ENCODE assay signal across 16 mouse cellular contexts in the genomic region with DNA sequence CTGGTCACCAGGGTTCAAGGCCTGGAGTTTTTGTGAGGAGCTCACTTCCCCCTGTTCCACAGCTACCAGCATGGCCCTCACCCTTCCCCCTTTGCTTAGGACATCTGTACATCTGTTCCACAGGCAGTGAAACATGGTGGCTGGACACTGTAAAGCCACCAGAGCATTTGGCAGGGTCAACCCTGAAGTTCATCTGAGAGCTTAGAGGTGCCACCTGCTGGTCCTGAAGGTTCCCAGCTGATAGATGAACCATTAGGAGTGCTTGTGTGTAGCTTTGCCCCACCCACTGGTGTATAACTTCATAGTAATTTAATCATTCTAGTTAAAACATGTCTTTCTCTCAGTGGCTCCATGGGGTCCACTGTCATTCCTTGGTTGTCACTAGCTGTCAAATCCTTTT.
A peak's percentile ranks its signal among the peaks of the same experiment; 100 is the strongest.
DNase-seq lines count a peak whose midpoint lies in the region; ATAC-seq and TF ChIP-seq lines count a peak whose summit lies in the region.
"Had no signal": no experiment of that assay in that cellular context is flagged by ENCODE, and none has a peak within 500 bp of the region (broad histone marks: within the 10 kb centered on the region; RNA-seq: fewer than 3 reads in every experiment).

No protein-coding gene starts in this region.

- no peak overlapping the region for H3K27ac ChIP-seq in gastrocnemius, adult 2 months
- H3K27ac ChIP-seq in kidney, adult 2 months (ENCODE audit: insufficient read depth, low read depth, low read length) = no peak overlapping the region
- H3K27ac ChIP-seq in kidney, embryonic 15.5 days = no peak overlapping the region
- H3K27ac ChIP-seq in kidney, postnatal 0 days = no peak overlapping the region
- H3K27ac ChIP-seq: embryonic facial prominence, embryonic 12.5 days; hindbrain, embryonic 15.5 days; liver, embryonic 13.5 days; midbrain, embryonic 15.5 days; stomach, embryonic 15.5 days had no signal

- intact Hi-C loops in gastrocnemius, adult 2 months (cut with DNase I) = no loop called here

- H3K36me3 ChIP-seq in kidney, adult 2 months (ENCODE audit: control insufficient read depth, insufficient read depth, low read length) = no peaks in the 10 kb centered on the region
- H3K36me3 ChIP-seq in kidney, embryonic 15.5 days = no peaks in the 10 kb centered on the region
- no peaks in the 10 kb centered on the region for H3K36me3 ChIP-seq in kidney, postnatal 0 days (ENCODE audit: insufficient read depth, low read length)
- H3K36me3 ChIP-seq: embryonic facial prominence, embryonic 12.5 days; hindbrain, embryonic 15.5 days; liver, embryonic 13.5 days; midbrain, embryonic 15.5 days; stomach, embryonic 15.5 days had no signal

- ATAC-seq in kidney, embryonic 15.5 days (replicated peaks; ENCODE audit: low FRiP score) = no peak
- ATAC-seq in kidney, postnatal 0 days (replicated peaks; ENCODE audit: low FRiP score, low read depth) = no peak
- ATAC-seq: midbrain, embryonic 15.5 days had no signal

- peak; percentile 31; the same call in 1 of the 2 replicates for TF ChIP-seq CTCF in gastrocnemius, adult 2 months (IDR thresholded peaks at IDR 0.05)
- peak; percentile 38; the same call in 1 of the 2 replicates for TF ChIP-seq CTCF in kidney, adult 2 months (conservative IDR thresholded peaks at IDR 0.05; ENCODE audit: insufficient read depth, insufficient read length, low read depth, low read length)
- TF ChIP-seq CTCF in kidney, postnatal 0 days (IDR thresholded peaks at IDR 0.05; ENCODE audit: low read depth) = peak; percentile 41

- TF ChIP-seq POLR2A in kidney, adult 2 months (IDR thresholded peaks at IDR 0.05; ENCODE audit: low read depth, low read length) = no peak

- H3K4me1 ChIP-seq in kidney, adult 2 months (ENCODE audit: control insufficient read depth, insufficient read depth, low read length) = no peaks in the 10 kb centered on the region
- H3K4me1 ChIP-seq in kidney, embryonic 15.5 days = no peaks in the 10 kb centered on the region
- no peaks in the 10 kb centered on the region for H3K4me1 ChIP-seq in kidney, postnatal 0 days (replicated peaks; ENCODE audit: insufficient read depth, low read length)
- H3K4me1 ChIP-seq: embryonic facial prominence, embryonic 12.5 days; hindbrain, embryonic 15.5 days; liver, embryonic 13.5 days; midbrain, embryonic 15.5 days; stomach, embryonic 15.5 days had no signal

- no peaks in the 10 kb centered on the region for H3K9me3 ChIP-seq in kidney, embryonic 15.5 days (replicated peaks)
- H3K9me3 ChIP-seq in kidney, postnatal 0 days (replicated peaks; ENCODE audit: low read length) = no peaks in the 10 kb centered on the region
- H3K9me3 ChIP-seq: hindbrain, embryonic 15.5 days; liver, embryonic 13.5 days; stomach, embryonic 15.5 days had no signal

- no peak overlapping the region for H3K4me3 ChIP-seq in gastrocnemius, adult 2 months
- H3K4me3 ChIP-seq in kidney, adult 2 months (ENCODE audit: insufficient read depth, low read depth, low read length) = no peak overlapping the region
- H3K4me3 ChIP-seq in kidney, embryonic 15.5 days (replicated peaks) = no peak overlapping the region
- no peak overlapping the region for H3K4me3 ChIP-seq in kidney, postnatal 0 days (replicated peaks; ENCODE audit: low read depth, low read length)
- H3K4me3 ChIP-seq: embryonic facial prominence, embryonic 12.5 days; hindbrain, embryonic 15.5 days; liver, embryonic 13.5 days; midbrain, embryonic 15.5 days; stomach, embryonic 15.5 days had no signal

- no peak overlapping the region for H3K9ac ChIP-seq in kidney, embryonic 15.5 days
- no peak overlapping the region for H3K9ac ChIP-seq in kidney, postnatal 0 days (ENCODE audit: low read depth, low read length)
- H3K9ac ChIP-seq: embryonic facial prominence, embryonic 12.5 days; hindbrain, embryonic 15.5 days; liver, embryonic 13.5 days; midbrain, embryonic 15.5 days; stomach, embryonic 15.5 days had no signal

- DNase-seq in gastrocnemius, adult 2 months = no peak
- no peak for DNase-seq in gastrocnemius, adult 18-20 months (ENCODE audit: low spot score)
- peak; percentile 25 for DNase-seq in kidney, adult 2 months
- peak; percentile 18 for DNase-seq in brain, adult 2 months (ENCODE audit: low read depth, low spot score)
- DNase-seq in kidney, postnatal 0 days (ENCODE audit: low spot score) = no peak
- no peak for DNase-seq in right cerebral cortex, postnatal 10 days (ENCODE audit: low spot score in 2 of 2)
- no peak for DNase-seq in gastrocnemius, postnatal 25 days
- DNase-seq: layer of hippocampus, postnatal 36 days; left cerebral cortex, postnatal 4 days; liver, embryonic 13.5 days; thymus, postnatal 14 days had no signal

- no peaks in the 10 kb centered on the region for H3K27me3 ChIP-seq in kidney, adult 2 months (replicated peaks; ENCODE audit: control insufficient read depth, insufficient read depth, low read length)
- H3K27me3 ChIP-seq in kidney, embryonic 15.5 days = no peaks in the 10 kb centered on the region
- H3K27me3 ChIP-seq in kidney, postnatal 0 days (ENCODE audit: insufficient read depth, low read length) = no peaks in the 10 kb centered on the region
- H3K27me3 ChIP-seq: embryonic facial prominence, embryonic 12.5 days; hindbrain, embryonic 15.5 days; liver, embryonic 13.5 days; midbrain, embryonic 15.5 days; stomach, embryonic 15.5 days had no signal

- H3K4me2 ChIP-seq in kidney, embryonic 15.5 days = no peak overlapping the region
- no peak overlapping the region for H3K4me2 ChIP-seq in kidney, postnatal 0 days (ENCODE audit: low read length)
- H3K4me2 ChIP-seq: embryonic facial prominence, embryonic 12.5 days; hindbrain, embryonic 15.5 days; liver, embryonic 13.5 days; midbrain, embryonic 15.5 days; stomach, embryonic 15.5 days had no signal

Comparison
In these comparisons a context has a peak if more than half of its experiments do, and no peak if none do; other contexts are left out.
1. DNase-seq: peak in kidney, adult 2 months (single experiment) and brain, adult 2 months (single experiment); none in gastrocnemius, adult 2 months (single experiment), gastrocnemius, adult 18-20 months (single experiment), kidney, postnatal 0 days (single experiment), right cerebral cortex, postnatal 10 days (0 of 2) and gastrocnemius, postnatal 25 days (single experiment).
2. Peak in every context shown above with its lines, with median percentiles within 50 percentile points of each other: CTCF ChIP-seq.